Mouse (Mus musculus) bone marrow macrophage, adult 2 months (primary cell): ENCODE results near the gene Kif1bp.

Source experiments
- CTCF ChIP-seq: IDR thresholded peaks from 2 replicates; pipeline ENCODE4 v1.5.1; 2012; ENCODE audit warnings: low read depth, mild to moderate bottlenecking, low read length, moderate library complexity
- POLR2A ChIP-seq: IDR thresholded peaks from 2 replicates; pipeline ENCODE4 v1.6.1; 2012; ENCODE audit warnings: mild to moderate bottlenecking, low read depth, low read length, borderline replicate concordance

GRCm38 (mm10) chr10:62568861-62569260, 9.4 kb downstream of the Kif1bp start:
- TF ChIP-seq CTCF = no peak
- no peak for TF ChIP-seq POLR2A
